Mouse (Mus musculus): ENCODE measurements around the gene Gm21732. TPM values are rescaled to one million over a fixed set of nuclear protein-coding genes. Genes with fewer than 3 reads are reported as not detected.

Gene Gm21732
- polyA plus RNA-seq (2012; fragmentation: generic; extraction: Trizol), result not detected

GRCm38 (mm10) chrY:38575591-38575990 is at the start of gene Gm21732:
TSS of gene Gm21732 (minus strand) at chrY:38575691.

Other genes starting within 250 kb of the Gm21732 start
- gene Gm20897, start 73.5 kb downstream of the Gm21732 start, polyA plus RNA-seq (2012; fragmentation: generic; extraction: Trizol), result not detected